Mouse (Mus musculus) E14TG2a.4 (cell line): ENCODE results near the gene Col4a4.

Experiments used
- H3K27me3 ChIP-seq: 2 replicates; pipeline ENCODE4 v1.6.1; 2014; ENCODE audit warnings: low read length, control low read depth; ENCODE audit not compliant: insufficient read depth
- H3K36me3 ChIP-seq: 2 replicates; pipeline ENCODE4 v1.6.1; 2014; ENCODE audit warnings: low read length, control low read depth; ENCODE audit not compliant: insufficient read depth
- H3K4me1 ChIP-seq: replicated peaks from 2 replicates; pipeline ENCODE4 v1.6.1; 2014; ENCODE audit warnings: low read depth, low read length, control low read depth
- H3K4me3 ChIP-seq: replicated peaks from 2 replicates; pipeline ENCODE4 v1.5.1; 2014; ENCODE audit warnings: mild to moderate bottlenecking, low read length
- H3K9me3 ChIP-seq: 2 replicates; pipeline ENCODE4 v1.6.1; 2014; ENCODE audit warnings: low read length, control low read depth
- CTCF ChIP-seq: conservative IDR thresholded peaks from 2 replicates; pipeline ENCODE4 v1.5.1; 2014; ENCODE audit warnings: low read length
- NANOG ChIP-seq: IDR thresholded peaks from 2 replicates; pipeline ENCODE4 v1.6.1; 2014; ENCODE audit warnings: borderline replicate concordance, low read length, mixed read lengths
- POU5F1 ChIP-seq: IDR thresholded peaks from 2 replicates; pipeline ENCODE4 v1.6.1; 2014; ENCODE audit warnings: low read length, borderline replicate concordance

The Col4a4 gene

GRCm38 (mm10) chr1:82543934-82544333 lies 42.7 kb downstream of the Col4a4 start:
- Histone ChIP-seq H3K4me3 (no peak overlapping the region), H3K4me1 (no peaks in the 10 kb centered on the region), H3K9me3 (no peaks in the 10 kb centered on the region), H3K36me3 (no peaks in the 10 kb centered on the region), H3K27me3 (no peaks in the 10 kb centered on the region)
- TF ChIP-seq CTCF (no peak), POU5F1 (no peak), NANOG (no peak)

GRCm38 (mm10) chr1:82540056-82540455 lies 46.6 kb downstream of the Col4a4 start:
- Histone ChIP-seq H3K4me1 (no peaks in the 10 kb centered on the region), H3K36me3 (no peaks in the 10 kb centered on the region), H3K27me3 (no peaks in the 10 kb centered on the region), H3K9me3 (no peaks in the 10 kb centered on the region), H3K4me3 (no peak overlapping the region)
- TF ChIP-seq CTCF (no peak), POU5F1 (no peak), NANOG (no peak)

GRCm38 (mm10) chr1:82537848-82538247 lies 48.8 kb downstream of the Col4a4 start:
- Histone ChIP-seq H3K4me3 (no peak overlapping the region), H3K4me1 (no peaks in the 10 kb centered on the region), H3K9me3 (no peaks in the 10 kb centered on the region), H3K27me3 (no peaks in the 10 kb centered on the region), H3K36me3 (no peaks in the 10 kb centered on the region)
- TF ChIP-seq NANOG = no peak
- TF ChIP-seq POU5F1 = no peak
- no peak for TF ChIP-seq CTCF

GRCm38 (mm10) chr1:82536515-82537174 lies 50.0 kb downstream of the Col4a4 start:
- Histone ChIP-seq H3K4me3 (no peak overlapping the region), H3K36me3 (no peaks in the 10 kb centered on the region), H3K27me3 (no peaks in the 10 kb centered on the region), H3K4me1 (no peaks in the 10 kb centered on the region), H3K9me3 (peaks cover 5% of the 10 kb centered on the region; the same call in 1 of the 2 replicates)
- TF ChIP-seq NANOG (no peak), POU5F1 (no peak), CTCF (no peak)

- no peak overlapping the region for H3K4me3 ChIP-seq
- no peaks in the 10 kb centered on the region for H3K27me3 ChIP-seq
- TF ChIP-seq NANOG = no peak
- TF ChIP-seq CTCF = no peak
- no peak for TF ChIP-seq POU5F1
- no peaks in the 10 kb centered on the region for H3K36me3 ChIP-seq
- H3K4me1 ChIP-seq = no peaks in the 10 kb centered on the region
- H3K9me3 ChIP-seq = peaks cover 17% of the 10 kb centered on the region
Observed at GRCm38 (mm10) chr1:82527931-82528330, 58.7 kb downstream of the Col4a4 start.

- Histone ChIP-seq H3K27me3 (no peaks in the 10 kb centered on the region), H3K4me3 (no peak overlapping the region), H3K36me3 (no peaks in the 10 kb centered on the region), H3K4me1 (no peaks in the 10 kb centered on the region), H3K9me3 (peaks cover 24% of the 10 kb centered on the region)
- no peak for TF ChIP-seq POU5F1
- TF ChIP-seq CTCF = no peak
- TF ChIP-seq NANOG = no peak
Observed at GRCm38 (mm10) chr1:82491954-82492353, 94.7 kb downstream of the Col4a4 start.

- TF ChIP-seq CTCF (no peak), NANOG (no peak), POU5F1 (no peak)
- no peaks in the 10 kb centered on the region for H3K4me1 ChIP-seq
- H3K27me3 ChIP-seq = no peaks in the 10 kb centered on the region
- H3K4me3 ChIP-seq = no peak overlapping the region
- H3K36me3 ChIP-seq = no peaks in the 10 kb centered on the region
- H3K9me3 ChIP-seq = no peaks in the 10 kb centered on the region
Observed at GRCm38 (mm10) chr1:82486371-82486770, 100.3 kb downstream of the Col4a4 start.

- no peak for TF ChIP-seq CTCF
- TF ChIP-seq POU5F1 = no peak
- no peak for TF ChIP-seq NANOG
- H3K9me3 ChIP-seq = no peaks in the 10 kb centered on the region
- no peaks in the 10 kb centered on the region for H3K4me1 ChIP-seq
- no peaks in the 10 kb centered on the region for H3K27me3 ChIP-seq
- H3K4me3 ChIP-seq = no peak overlapping the region
- no peaks in the 10 kb centered on the region for H3K36me3 ChIP-seq
Observed at GRCm38 (mm10) chr1:82482371-82482770, 104.3 kb downstream of the Col4a4 start.
